Mouse (Mus musculus): ENCODE measurements at regions not wholly inside any gene's neighbourhood (a gene's known extent, or its start where the extent isn't known, plus 50 kb on each side); places are given as distances from the start of the nearest gene placed in this dataset.
A peak's percentile ranks its signal among the peaks of the same experiment; 100 is the strongest.
"Not testable (repeated sequence)": the region's sequence is repeated elsewhere in the genome, so short reads cannot be mapped to it uniquely, and the experiment has no call there.

DNA sequence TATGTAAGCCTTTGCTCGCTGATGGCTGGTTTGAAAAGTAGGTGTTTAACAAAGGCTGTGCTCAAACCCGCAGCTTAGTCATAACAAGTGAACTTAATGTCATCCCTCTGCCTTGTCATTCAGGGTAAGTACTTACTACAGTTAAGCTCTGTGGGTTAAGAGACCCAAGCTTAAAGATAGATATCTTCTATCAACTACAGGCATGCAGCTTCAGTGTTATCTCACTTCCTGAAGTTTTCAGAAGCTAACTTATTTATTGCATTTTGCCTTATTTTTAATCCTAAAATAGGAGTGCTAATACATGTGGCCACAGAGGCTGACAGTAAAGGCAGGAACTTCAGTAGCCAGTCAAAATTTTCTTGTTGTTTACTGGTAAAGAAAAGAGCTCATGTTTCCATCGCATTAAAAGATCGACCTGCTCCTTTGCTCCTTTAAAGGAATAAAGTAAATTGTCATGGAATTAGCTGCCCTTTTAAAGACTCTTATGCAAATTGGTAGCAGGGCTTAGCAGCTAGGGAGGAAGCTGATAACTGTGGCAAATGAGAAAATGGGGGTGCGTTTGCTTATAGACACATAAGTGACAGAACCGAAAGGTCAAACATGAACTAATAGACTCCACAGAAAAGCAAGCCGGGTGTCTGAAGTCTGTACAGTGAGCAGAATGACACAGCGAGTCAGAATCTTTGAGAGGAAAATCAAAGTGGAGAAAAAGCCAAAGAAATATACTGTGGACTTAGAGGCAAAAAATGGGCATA, 55.9 kb upstream of the Inpp4b start:
- no peak for DNase-seq (ENCODE audit: low read depth, low spot score)

GRCm38 (mm10) chr8:81260089-81260488, 82.3 kb upstream of the Inpp4b start:
- DNase-seq (ENCODE audit: low read depth, low spot score): no peak

GRCm38 (mm10) chr8:81223872-81224271, 118.5 kb upstream of the Inpp4b start:
- no peak for DNase-seq (ENCODE audit: low read depth, low spot score)

DNA sequence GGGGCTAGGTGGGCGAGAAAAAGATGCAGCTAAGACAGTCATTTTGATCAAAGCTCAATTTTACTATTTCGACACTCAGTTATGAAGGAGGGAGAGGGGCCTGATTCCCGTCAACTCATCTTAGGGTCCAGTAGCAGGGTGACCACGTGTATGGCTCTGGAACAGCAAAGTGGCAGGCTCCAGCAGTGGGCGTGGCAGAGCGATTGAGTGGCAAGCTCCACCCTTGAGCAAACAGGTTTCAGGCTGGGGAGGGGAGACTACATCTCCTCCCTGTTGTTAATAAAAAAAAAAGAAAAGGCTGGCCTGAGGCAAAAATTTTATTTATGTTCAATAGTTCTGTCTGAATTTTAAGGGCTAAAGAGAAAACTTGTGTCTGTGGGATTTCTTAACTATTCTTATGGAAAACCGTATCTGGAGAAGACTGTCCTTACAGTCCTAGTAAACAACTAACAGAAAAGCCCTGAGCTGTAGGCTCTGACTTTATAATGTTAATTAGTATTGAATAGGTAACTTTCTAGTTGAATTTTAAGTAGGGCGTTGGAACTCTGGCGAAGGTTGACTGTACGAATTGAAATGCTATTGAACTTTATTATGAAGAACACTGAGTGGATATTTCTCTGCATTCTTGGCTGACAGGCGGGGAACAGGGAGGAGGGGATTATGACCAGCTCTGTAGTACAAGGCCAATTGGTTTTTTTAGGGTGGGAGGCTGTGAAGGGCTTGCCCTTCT, 155.1 kb upstream of the Inpp4b start:
- not testable (repeated sequence) for DNase-seq (ENCODE audit: low read depth, low spot score)

GRCm38 (mm10) chr8:81175537-81175936, 160.8 kb upstream of the Usp38 start:
- DNase-seq (ENCODE audit: low read depth, low spot score): no peak

GRCm38 (mm10) chr8:81147239-81147638, 132.5 kb upstream of the Usp38 start:
- no peak for DNase-seq (ENCODE audit: low read depth, low spot score)

DNA sequence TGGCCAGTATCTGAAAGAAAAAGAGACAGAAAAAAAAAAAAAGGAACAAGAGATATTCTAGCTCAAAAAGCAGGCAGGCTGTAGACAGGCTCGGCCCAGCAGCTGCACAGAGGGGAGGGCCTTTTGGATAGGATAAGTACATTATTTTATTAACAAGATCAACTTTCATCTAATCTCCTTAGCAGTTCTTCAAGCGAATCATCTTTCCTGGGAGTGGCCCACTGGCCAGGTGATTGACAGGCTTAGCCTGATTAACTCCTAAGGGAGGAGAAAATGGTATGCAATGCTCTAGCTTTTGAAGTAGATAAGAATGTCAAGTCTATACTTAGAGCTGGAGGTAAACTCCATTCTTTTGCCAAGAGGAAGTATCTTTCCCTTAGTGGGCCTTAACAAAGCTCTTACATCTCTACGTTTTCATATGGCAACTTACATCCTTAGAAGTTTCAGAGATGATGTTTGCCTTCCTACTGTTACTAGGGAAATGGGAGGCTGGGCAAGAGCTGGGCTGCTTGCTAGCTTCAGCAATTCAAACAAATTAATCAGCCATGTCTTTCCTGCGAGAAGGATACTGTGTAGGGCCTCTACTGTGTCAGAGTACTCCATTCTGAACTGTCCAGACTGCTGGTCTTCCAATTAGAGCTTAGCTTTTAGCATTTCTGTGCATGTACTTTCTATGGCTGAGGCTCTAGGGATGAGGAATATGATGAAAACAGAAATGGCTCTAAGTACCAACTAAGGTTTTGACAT, 92.2 kb upstream of the Usp38 start:
- no peak for DNase-seq (ENCODE audit: low read depth, low spot score)

DNA sequence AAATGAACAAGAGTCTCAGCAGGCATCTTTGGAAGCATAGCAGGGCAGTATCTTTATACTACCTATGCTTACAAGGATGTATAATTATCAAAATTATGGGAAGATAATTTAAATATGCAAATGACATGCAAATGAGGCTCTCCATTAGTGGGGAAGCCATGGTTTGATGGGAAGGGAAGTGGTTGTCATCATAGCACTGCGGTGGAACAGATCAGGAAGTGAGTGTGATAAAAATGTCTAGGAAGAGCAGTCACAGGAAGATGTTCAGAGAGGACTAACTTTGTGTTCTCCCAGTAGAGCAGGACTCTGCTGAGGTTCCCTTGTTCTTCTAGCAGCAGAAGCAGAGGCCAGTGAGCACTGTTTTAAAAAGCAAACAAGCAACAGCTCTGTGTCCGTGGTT, 84.2 kb upstream of the Usp38 start:
- DNase-seq (ENCODE audit: low read depth, low spot score): no peak

DNA sequence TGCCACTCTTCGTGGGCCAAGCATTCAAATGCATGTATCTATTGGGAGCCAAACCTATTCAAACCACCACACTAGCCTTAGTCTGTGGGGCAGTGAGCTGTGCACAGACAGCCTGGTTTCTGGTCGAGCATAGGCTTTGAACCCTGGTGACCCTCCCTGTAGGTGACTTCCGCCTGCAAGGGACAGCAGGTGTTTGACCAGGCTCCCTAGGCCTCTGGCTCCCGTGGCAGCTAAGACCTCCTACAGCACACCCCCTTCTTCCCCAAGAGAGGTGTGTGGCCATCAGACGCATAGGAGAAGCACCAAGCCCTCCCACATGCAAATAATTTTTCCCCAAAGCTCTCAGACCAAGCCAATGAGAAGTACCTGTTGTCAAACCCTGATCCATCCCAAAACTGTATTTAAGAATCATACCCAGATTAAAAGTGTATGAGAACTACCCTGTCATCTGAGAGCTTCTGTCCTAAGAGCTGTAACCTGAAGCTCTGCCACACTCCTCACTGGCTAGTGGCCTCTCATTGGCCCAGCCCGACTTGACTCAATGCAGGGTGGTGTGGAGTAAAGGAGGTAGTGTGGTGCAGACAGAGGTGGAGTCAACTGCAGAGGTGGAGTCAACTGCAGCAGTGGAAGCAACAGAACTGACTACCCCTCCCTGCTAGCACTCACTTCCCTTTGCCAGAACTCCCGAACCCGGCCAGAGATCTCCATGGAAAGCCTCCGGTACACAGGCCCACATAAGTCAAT, 82.5 kb upstream of the Usp38 start:
- DNase-seq (ENCODE audit: low read depth, low spot score): peak; percentile 21

- DNase-seq (ENCODE audit: low read depth, low spot score): no peak
Observed at GRCm38 (mm10) chr8:81095237-81095636, 80.5 kb upstream of the Usp38 start.

DNA sequence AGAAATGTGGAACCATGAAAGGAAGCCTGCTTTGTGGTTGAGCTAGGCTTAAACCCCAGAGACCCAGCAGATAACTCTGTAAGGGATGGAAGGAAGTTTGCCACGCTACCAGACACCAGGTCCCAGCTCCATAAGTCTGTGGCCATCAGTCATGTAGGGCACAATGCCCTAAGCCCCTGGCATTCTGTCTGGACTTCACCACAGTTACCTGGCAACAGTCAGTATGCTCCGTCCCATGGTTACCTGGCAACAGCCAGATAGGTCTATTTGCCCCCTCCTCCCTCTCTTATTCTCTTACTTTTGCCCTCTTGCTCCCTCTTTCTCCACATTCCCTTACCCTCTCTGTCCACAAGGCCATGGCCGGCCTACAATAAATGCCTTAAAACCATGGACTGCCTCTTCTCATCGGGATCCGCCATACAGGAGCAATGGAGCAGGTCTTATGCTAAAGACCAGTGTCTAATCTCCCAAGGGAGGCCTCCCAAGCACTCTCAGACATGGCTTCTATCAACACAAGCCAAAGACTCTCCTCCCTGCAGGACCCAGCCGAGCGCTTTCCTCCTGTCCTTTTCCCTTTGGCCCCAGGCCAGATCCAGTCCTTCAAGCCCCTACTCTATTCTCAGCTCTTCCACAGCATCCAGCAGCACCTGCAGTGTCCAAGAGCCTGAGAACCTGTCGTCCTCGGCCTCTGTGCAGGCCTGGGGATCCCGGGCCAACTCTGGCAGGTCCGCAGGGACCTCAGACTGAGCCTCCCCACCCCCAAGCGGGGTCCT, 66.3 kb upstream of the Usp38 start:
- peak; percentile 33 for DNase-seq (ENCODE audit: low read depth, low spot score)

- DNase-seq (ENCODE audit: low read depth, low spot score): no peak
Observed at GRCm38 (mm10) chr8:81079887-81080300, 65.2 kb upstream of the Usp38 start.

DNA sequence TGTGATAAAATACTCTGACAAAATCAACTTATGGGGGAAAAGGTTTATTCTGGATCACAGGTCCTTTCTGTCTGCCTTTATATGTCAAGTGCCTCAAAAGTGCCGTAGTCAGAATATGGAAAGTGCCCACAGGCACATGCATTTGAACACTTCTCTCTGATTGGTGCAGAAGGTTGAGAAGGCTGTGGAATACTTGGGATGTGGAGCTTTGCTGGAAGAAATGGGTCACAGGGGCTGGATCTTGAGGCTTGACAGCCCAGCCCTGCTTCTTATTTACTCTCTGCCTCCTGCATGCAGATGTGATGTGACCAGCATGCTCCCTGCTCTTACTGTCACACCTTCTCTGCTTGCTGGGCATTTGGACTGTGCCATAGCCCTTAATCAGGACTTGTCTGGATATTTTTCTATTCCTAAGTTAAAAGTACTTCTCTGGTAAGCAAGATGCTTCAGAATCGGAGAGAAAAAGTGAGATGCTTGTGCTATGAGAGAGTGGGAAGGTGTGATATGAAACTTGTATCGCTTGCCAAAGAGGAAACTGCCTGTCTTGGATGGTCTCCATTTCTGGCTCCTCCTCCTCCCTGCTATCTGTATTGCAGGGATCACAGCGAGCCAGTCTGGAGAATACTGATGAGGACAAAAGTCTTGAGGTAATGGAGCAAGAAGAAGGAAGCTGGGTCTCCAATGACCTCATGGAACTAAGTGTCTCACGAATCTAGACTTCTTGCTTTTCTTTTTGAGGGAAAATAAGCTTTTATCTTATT, 54.5 kb upstream of the Usp38 start:
- no peak for DNase-seq (ENCODE audit: low read depth, low spot score)

DNA sequence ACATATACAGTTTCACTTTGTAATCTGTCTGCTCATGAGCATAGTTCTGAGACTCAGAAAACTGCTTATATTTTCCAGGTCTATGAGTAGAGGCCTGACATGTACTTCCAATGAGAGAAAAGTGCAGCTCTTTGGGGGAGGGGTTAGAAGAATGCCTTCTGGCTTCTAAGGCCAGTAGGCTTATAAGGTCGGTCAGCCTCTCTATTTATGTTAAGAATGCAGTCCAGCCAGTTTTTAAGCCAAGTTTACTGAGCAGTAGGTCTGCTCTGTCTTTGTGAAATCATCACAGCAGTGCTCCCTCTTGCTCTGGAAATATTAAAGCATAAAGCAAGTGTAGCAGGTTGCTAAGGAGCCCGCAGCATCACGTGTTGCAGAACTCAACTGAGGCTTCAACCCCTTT, 53.8 kb upstream of the Usp38 start:
- DNase-seq (ENCODE audit: low read depth, low spot score): no peak

DNA sequence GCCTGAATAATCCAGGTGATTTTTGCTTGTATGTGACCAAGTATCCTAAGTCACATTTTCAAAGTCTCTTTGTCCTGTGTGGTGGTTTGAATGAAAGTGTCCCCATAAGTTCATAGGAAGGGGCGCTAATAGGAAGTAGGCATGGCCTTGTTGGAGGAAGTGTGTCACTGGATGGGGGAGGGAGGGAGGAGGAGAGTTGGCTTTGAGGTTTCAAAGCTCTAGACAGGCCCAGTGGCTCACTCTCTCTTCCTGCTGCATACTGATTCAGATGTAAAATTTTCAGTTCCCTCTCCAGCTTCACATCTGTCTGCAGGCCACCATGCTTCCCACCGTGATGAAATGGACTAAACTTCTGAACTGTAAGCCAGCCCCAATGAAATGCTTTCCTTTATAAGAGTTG, 52.0 kb upstream of the Usp38 start:
- DNase-seq (ENCODE audit: low read depth, low spot score): no peak
